Mouse (Mus musculus) E14TG2a.4 (cell line): Measurements from ENCODE around the gene Atoh7.

ENCODE experiments used
- H3K27me3 ChIP-seq: 2 replicates; pipeline ENCODE4 v1.6.1; 2014; ENCODE audit warnings: low read length, control low read depth; ENCODE audit not compliant: insufficient read depth
- H3K36me3 ChIP-seq: 2 replicates; pipeline ENCODE4 v1.6.1; 2014; ENCODE audit warnings: low read length, control low read depth; ENCODE audit not compliant: insufficient read depth
- H3K4me1 ChIP-seq: replicated peaks from 2 replicates; pipeline ENCODE4 v1.6.1; 2014; ENCODE audit warnings: low read depth, low read length, control low read depth
- H3K4me3 ChIP-seq: replicated peaks from 2 replicates; pipeline ENCODE4 v1.5.1; 2014; ENCODE audit warnings: mild to moderate bottlenecking, low read length
- H3K9me3 ChIP-seq: 2 replicates; pipeline ENCODE4 v1.6.1; 2014; ENCODE audit warnings: low read length, control low read depth
- CTCF ChIP-seq: conservative IDR thresholded peaks from 2 replicates; pipeline ENCODE4 v1.5.1; 2014; ENCODE audit warnings: low read length
- NANOG ChIP-seq: IDR thresholded peaks from 2 replicates; pipeline ENCODE4 v1.6.1; 2014; ENCODE audit warnings: borderline replicate concordance, low read length, mixed read lengths
- POU5F1 ChIP-seq: IDR thresholded peaks from 2 replicates; pipeline ENCODE4 v1.6.1; 2014; ENCODE audit warnings: low read length, borderline replicate concordance

Atoh7 gene

DNA sequence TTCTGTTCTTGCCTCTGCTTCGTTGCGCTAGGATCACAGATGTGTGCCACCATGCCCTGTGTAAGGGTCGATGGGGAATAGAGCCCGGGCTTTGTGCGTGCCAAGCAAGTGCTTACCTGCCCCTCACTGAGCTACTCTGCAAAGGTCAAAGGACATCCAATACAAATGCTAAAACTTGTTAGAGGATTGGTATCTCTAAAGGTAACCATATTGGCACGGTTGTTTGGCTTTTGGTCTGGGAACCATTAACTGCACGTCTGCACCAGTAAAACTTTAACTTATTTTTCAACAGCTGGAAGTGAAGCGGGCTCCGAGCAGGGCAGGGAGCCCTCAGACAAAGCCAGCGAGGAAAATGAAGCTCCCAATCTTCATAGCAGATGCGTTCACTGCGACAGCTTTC lies 38.2 kb upstream of the Atoh7 start:
- no peaks in the 10 kb centered on the region for H3K9me3 ChIP-seq
- H3K4me3 ChIP-seq, result peak overlapping the region; percentile 68
- H3K27me3 ChIP-seq, result peaks cover 26% of the 10 kb centered on the region
- H3K4me1 ChIP-seq, result peaks cover 35% of the 10 kb centered on the region
- no peaks in the 10 kb centered on the region for H3K36me3 ChIP-seq
- no peak for TF ChIP-seq POU5F1
- TF ChIP-seq CTCF, result no peak
- TF ChIP-seq NANOG, result no peak

DNA sequence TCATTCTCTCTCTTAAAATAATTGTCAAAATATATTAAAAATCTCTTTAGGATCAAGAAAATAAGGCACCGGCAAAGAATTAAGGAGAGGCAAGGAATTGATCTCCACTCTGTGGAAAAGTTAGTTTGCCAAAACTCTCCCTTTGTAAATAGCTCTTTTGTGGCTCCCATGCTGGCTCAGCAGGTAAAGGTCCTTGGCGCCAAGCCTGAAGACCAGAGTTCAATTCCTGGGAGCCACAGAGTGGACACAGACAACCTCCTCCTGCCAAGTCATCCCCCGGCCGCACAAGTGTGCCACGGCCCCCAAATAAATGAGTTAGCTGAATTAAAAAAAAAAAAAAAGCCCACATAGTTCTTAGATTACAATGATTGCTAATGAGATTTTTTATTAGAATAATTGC lies 36.8 kb upstream of the Atoh7 start:
- TF ChIP-seq NANOG (no peak), POU5F1 (no peak), CTCF (no peak)
- H3K9me3 ChIP-seq, result no peaks in the 10 kb centered on the region
- H3K27me3 ChIP-seq, result peaks cover 26% of the 10 kb centered on the region

GRCm38 (mm10) chr10:63063365-63063764 lies 36.1 kb upstream of the Atoh7 start:
- Histone ChIP-seq H3K9me3 (no peaks in the 10 kb centered on the region), H3K4me3 (no peak overlapping the region), H3K27me3 (peaks cover 24% of the 10 kb centered on the region), H3K36me3 (no peaks in the 10 kb centered on the region), H3K4me1 (peaks cover 21% of the 10 kb centered on the region)
- TF ChIP-seq NANOG (no peak), CTCF (no peak), POU5F1 (no peak)

More for the DNA sequence above, 36.8 kb upstream of the Atoh7 start:
- Histone ChIP-seq H3K36me3 (no peaks in the 10 kb centered on the region), H3K4me3 (no peak overlapping the region), H3K4me1 (peaks cover 23% of the 10 kb centered on the region)

DNA sequence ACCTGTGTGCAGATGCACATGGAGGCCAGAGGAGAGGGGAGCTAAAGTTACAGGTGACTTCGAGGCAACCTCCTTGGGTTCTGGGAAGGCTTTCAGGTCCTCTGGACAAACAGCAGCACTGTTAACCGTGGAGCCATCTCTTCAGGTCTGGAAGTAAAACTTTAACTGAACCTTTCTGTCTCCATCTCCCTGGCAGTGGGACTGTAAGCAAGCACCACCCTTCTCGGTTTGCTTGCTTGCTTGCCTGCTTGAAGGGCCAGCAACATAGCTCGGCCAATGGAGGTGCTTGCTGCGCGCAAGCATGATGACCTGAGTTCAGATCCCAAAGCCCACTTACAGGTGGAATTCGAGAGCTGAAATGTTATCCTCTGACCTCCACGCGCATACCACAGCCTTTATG lies 34.9 kb upstream of the Atoh7 start:
- TF ChIP-seq CTCF (no peak), NANOG (no peak), POU5F1 (no peak)

DNA sequence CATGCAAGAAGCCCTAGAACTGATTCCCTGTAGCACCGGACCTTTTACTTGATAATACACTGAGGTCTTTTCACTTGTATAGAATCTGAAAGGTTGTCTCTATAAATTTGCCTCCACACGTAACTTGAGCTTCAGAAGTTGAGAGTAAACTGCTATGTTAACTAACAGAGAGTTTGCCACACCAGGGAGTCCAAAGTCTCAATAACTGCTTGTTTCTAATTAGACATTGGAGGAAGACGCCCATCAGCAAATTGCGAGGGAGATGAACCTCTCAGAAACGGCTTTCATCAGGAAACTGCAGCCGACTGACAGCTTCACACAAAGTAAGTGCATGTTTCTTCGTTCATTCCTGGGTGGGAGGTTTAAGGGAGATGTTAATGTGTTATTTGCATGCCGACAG lies 33.9 kb upstream of the Atoh7 start:
- Histone ChIP-seq H3K4me1 (peaks cover 21% of the 10 kb centered on the region), H3K9me3 (peaks cover 7% of the 10 kb centered on the region; the same call in 1 of the 2 replicates), H3K27me3 (peaks cover 14% of the 10 kb centered on the region), H3K36me3 (no peaks in the 10 kb centered on the region), H3K4me3 (no peak overlapping the region)
- no peak for TF ChIP-seq CTCF
- TF ChIP-seq NANOG, result no peak
- no peak for TF ChIP-seq POU5F1

More for the DNA sequence above, 34.9 kb upstream of the Atoh7 start:
- Histone ChIP-seq H3K27me3 (peaks cover 18% of the 10 kb centered on the region), H3K4me3 (no peak overlapping the region), H3K9me3 (peaks cover 7% of the 10 kb centered on the region; the same call in 1 of the 2 replicates), H3K36me3 (no peaks in the 10 kb centered on the region), H3K4me1 (peaks cover 21% of the 10 kb centered on the region)

- Histone ChIP-seq H3K27me3 (peaks cover 10% of the 10 kb centered on the region), H3K4me1 (peaks cover 20% of the 10 kb centered on the region), H3K4me3 (no peak overlapping the region), H3K36me3 (no peaks in the 10 kb centered on the region), H3K9me3 (peaks cover 7% of the 10 kb centered on the region; the same call in 1 of the 2 replicates)
- TF ChIP-seq NANOG (no peak), CTCF (peak; percentile 51)
Observed at GRCm38 (mm10) chr10:63065988-63066387, 33.5 kb upstream of the Atoh7 start.

- H3K36me3 ChIP-seq, result no peaks in the 10 kb centered on the region
- H3K27me3 ChIP-seq, result peaks cover 15% of the 10 kb centered on the region
- no peak overlapping the region for H3K4me3 ChIP-seq
- TF ChIP-seq POU5F1 (no peak), CTCF (no peak), NANOG (no peak)
- H3K9me3 ChIP-seq, result no peaks in the 10 kb centered on the region
- peaks cover 44% of the 10 kb centered on the region for H3K4me1 ChIP-seq
Observed at GRCm38 (mm10) chr10:63086304-63086703, 13.1 kb upstream of the Atoh7 start.

GRCm38 (mm10) chr10:63089103-63089757 lies 10.2 kb upstream of the Atoh7 start:
- H3K27me3 ChIP-seq, result peaks cover 33% of the 10 kb centered on the region
- H3K4me3 ChIP-seq, result peak overlapping the region; percentile 68
- H3K9me3 ChIP-seq, result no peaks in the 10 kb centered on the region
- no peaks in the 10 kb centered on the region for H3K36me3 ChIP-seq
- H3K4me1 ChIP-seq, result peaks cover 43% of the 10 kb centered on the region
- TF ChIP-seq NANOG (peak; percentile 91), CTCF (no peak), POU5F1 (peak; percentile 63; the same call in 1 of the 2 replicates)

DNA sequence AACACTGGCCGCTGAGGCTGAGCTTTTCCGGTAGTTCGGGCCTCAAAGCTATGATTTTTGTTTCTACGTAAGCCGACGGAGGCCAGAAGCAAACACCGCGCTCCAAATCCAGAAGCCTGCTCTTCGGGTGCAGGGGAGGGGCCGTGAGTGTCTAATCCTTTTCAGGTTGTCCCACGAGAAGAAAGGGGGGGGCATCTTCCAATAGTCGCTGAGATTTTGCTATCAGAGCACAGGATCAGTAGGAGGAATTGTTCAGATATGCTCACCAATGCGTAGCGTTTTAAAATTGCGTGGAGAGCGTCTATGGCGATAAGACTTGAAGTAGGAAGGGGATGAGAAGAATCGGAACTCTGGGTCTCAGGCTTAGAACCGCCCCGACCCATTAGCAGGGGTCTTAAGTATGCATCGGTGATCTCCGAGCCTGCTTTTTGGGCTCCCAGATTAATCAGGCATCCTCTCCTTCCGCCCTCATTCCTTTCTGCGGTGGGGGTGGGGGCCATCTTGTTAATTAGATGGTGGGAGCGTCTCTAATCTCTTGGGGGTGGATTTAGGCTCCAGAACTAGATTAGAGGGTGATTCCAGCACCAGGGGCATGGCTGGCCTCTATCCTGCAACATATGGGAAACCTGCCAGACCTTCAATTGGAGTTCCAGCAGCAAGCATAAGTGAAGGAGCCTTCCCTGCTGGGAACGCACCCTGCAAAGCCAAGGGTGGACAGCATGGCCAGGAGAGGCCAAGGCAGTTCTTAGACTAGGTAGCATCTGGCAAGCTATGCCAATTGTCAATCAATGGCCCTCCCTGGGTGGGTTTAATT lies 9.5 kb upstream of the Atoh7 start:
- peaks cover 38% of the 10 kb centered on the region for H3K27me3 ChIP-seq
- no peaks in the 10 kb centered on the region for H3K36me3 ChIP-seq
- peaks cover 38% of the 10 kb centered on the region for H3K4me1 ChIP-seq
- peak overlapping the region; percentile 68 for H3K4me3 ChIP-seq
- no peak for TF ChIP-seq POU5F1
- TF ChIP-seq NANOG, result no peak
- no peak for TF ChIP-seq CTCF
- no peaks in the 10 kb centered on the region for H3K9me3 ChIP-seq
